Mouse (Mus musculus) kidney, adult 2 months (tissue): ENCODE measurements around the gene Glul. TPM values are rescaled to one million over a fixed set of nuclear protein-coding genes. Genes with fewer than 3 reads are reported as not detected.

Experiments used
- DNase-seq: peaks from one replicate; pipeline ENCODE4 v3.0.0; 2021
- H3K27ac ChIP-seq: fragments of 200-500 bp; 2 replicates; pipeline ENCODE4 v1.5.1; 2012; ENCODE audit warnings: low read depth, low read length, control low read depth, inconsistent platforms; ENCODE audit not compliant: insufficient read depth
- H3K27me3 ChIP-seq: fragments of 200-500 bp; replicated peaks from 2 replicates; pipeline ENCODE4 v1.6.1; 2012; ENCODE audit warnings: mild to moderate bottlenecking, moderate library complexity, low read length, inconsistent platforms; ENCODE audit not compliant: control insufficient read depth, insufficient read depth
- H3K36me3 ChIP-seq: fragments of 200-500 bp; 2 replicates; pipeline ENCODE4 v1.6.1; 2012; ENCODE audit warnings: mild to moderate bottlenecking, moderate library complexity, low read length, inconsistent platforms; ENCODE audit not compliant: control insufficient read depth, insufficient read depth
- H3K4me1 ChIP-seq: fragments of 200-500 bp; 2 replicates; pipeline ENCODE4 v1.6.1; 2011; ENCODE audit warnings: low read length; ENCODE audit not compliant: control insufficient read depth, insufficient read depth
- H3K4me3 ChIP-seq: fragments of 200-500 bp; 2 replicates; pipeline ENCODE4 v1.5.1; 2011; ENCODE audit warnings: mild to moderate bottlenecking, low read depth, low read length, control low read depth; ENCODE audit not compliant: insufficient read depth
- CTCF ChIP-seq: fragments of 200-500 bp; conservative IDR thresholded peaks from 2 replicates; pipeline ENCODE4 v1.5.1; 2011; ENCODE audit warnings: low read depth, mild to moderate bottlenecking, control low read depth, low read length, moderate library complexity, mixed read lengths; ENCODE audit not compliant: insufficient read depth, insufficient read length
- POLR2A ChIP-seq: fragments of 200-500 bp; IDR thresholded peaks from one replicate; pipeline ENCODE4 v1.6.1; 2011; ENCODE audit warnings: low read depth, low read length, control low read depth
- WGBS: fragments of 180-500 bp; shearing (Covaris S2); methylation state at CpG from one replicate; pipeline ENCODE4 v1.1.7; 2018; 5-methylcytosine and 5-hydroxymethylcytosine counted together
- polyA plus RNA-seq: library from polyadenylated mRNA; depleted of rRNA; stranded (reverse); fragments of >200 nt; gene quantifications from 2 replicates; pipeline ENCODE4 v1.2.3, GENCODE M21; 2012

Gene Glul
- polyA plus RNA-seq, 1 experiment: 1,046 TPM

GRCm38 (mm10) chr1:153924395-153925385, 24.9 kb downstream of the Glul start:
- no peaks in the 10 kb centered on the region for H3K27me3 ChIP-seq
- H3K4me3 ChIP-seq: no peak overlapping the region
- no peaks in the 10 kb centered on the region for H3K36me3 ChIP-seq
- H3K27ac ChIP-seq: no peak overlapping the region
- WGBS: 75% methylated on average over 6 of the region's 6 CpGs
- no peaks in the 10 kb centered on the region for H3K4me1 ChIP-seq
- DNase-seq: no peak
- TF ChIP-seq CTCF (no peak), POLR2A (no peak)

DNA sequence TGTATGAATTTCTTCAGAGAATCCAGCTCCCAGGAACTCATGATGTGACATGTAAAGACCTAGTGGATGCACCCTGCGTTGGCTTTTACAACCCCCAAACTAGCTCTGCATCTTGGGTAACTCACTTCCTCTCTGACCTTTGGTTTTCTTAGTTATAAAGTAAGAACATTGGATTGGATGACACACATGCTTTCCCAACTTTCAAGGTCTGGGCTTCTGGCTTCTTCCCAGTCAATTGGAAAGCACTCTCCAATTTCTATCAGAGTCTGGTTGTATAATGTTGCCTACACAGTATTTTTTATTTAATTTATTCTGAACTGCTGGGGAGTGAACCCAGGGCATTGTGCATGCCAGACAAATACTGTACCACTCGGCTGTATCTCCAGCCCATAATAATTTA, 30.7 kb downstream of the Glul start:
- no peak overlapping the region for H3K4me3 ChIP-seq
- H3K4me1 ChIP-seq: no peaks in the 10 kb centered on the region
- DNase-seq: no peak
- no peaks in the 10 kb centered on the region for H3K27me3 ChIP-seq
- 57% methylated on average over 2 of the region's 2 CpGs for WGBS
- H3K36me3 ChIP-seq: no peaks in the 10 kb centered on the region
- TF ChIP-seq CTCF: no peak
- TF ChIP-seq POLR2A: no peak
- H3K27ac ChIP-seq: no peak overlapping the region

DNA sequence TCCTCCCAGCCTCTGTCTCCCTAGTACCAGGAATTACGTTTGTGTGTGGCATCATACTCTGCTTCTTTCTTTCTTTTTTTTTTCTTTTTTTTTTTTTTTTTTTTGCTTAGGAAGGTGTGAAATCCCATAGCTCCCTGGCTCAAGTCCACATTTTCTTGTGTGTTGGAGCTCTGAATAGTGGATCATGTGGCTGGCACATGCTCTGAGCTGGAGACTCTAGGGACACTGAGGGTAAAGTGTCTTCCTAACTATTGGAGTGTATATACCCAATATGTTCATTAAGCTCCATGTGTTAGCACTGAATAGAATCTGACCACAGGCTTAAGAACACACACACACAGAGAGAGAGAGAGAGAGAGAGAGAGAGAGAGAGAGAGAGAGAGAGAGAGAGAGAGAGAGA, 34.0 kb downstream of the Glul start:
- H3K4me1 ChIP-seq: no peaks in the 10 kb centered on the region
- DNase-seq: no peak
- 62% methylated on average over 1 of the region's 1 CpGs for WGBS
- H3K27ac ChIP-seq: no peak overlapping the region
- H3K36me3 ChIP-seq: no peaks in the 10 kb centered on the region
- TF ChIP-seq POLR2A (no peak), CTCF (no peak)
- no peak overlapping the region for H3K4me3 ChIP-seq
- no peaks in the 10 kb centered on the region for H3K27me3 ChIP-seq

- Histone ChIP-seq H3K27ac (no peak overlapping the region), H3K4me3 (no peak overlapping the region), H3K4me1 (no peaks in the 10 kb centered on the region), H3K36me3 (no peaks in the 10 kb centered on the region), H3K27me3 (no peaks in the 10 kb centered on the region)
- WGBS: 81% methylated on average over 12 of the region's 12 CpGs
- DNase-seq: no peak
- TF ChIP-seq POLR2A (no peak), CTCF (no peak)
Observed at GRCm38 (mm10) chr1:153935844-153936380, 36.2 kb downstream of the Glul start.

GRCm38 (mm10) chr1:153937025-153937424, 37.3 kb downstream of the Glul start:
- TF ChIP-seq POLR2A (no peak), CTCF (no peak)
- Histone ChIP-seq H3K36me3 (no peaks in the 10 kb centered on the region), H3K27ac (no peak overlapping the region), H3K27me3 (no peaks in the 10 kb centered on the region), H3K4me3 (no peak overlapping the region), H3K4me1 (no peaks in the 10 kb centered on the region)
- DNase-seq: no peak
- 95% methylated on average over 2 of the region's 2 CpGs for WGBS

DNA sequence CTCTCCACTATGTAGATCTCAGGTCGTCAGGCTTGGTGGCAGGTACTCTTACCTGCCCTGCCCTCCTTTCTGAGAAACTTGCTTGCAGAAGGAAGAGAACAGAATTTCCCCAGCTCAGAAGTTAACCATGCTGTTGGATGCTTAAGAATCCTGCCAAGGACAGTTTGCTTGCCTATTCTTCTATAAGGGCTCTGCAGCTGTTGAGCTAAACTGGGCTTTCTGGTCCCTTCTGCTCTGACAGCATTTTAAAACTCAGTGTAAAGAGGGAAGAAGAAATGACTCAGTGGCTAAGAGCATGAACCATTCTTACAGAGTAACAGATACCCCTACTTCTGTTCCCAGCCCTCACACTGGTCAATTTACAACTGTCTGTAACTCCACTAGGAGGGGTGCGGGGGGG, 41.2 kb downstream of the Glul start:
- no peak for TF ChIP-seq CTCF
- TF ChIP-seq POLR2A: no peak
- H3K4me3 ChIP-seq: no peak overlapping the region
- no peaks in the 10 kb centered on the region for H3K4me1 ChIP-seq
- no peak overlapping the region for H3K27ac ChIP-seq
- WGBS: 83% methylated on average over 2 of the region's 2 CpGs
- no peak for DNase-seq
- H3K36me3 ChIP-seq: no peaks in the 10 kb centered on the region
- H3K27me3 ChIP-seq: no peaks in the 10 kb centered on the region

DNA sequence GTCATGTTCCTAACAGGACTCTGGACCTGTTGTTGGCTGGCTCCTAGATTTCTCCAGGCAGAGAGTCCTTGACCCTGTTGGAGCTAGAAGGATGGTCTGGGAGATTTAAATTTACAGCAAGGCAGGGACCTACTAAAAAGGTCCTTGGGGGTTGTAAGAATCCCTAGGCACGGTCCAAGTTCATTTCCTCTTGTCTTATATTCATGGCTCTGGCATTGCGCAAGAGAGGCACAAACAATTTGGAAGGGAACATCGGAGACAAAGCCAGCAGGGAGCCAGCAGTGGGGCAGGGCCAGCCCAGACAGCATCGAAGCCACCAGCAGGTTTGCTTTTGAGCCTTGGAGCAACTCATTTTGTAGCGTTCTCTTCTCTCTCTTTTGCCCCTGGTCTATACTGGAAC, 45.4 kb downstream of the Glul start:
- WGBS: 72% methylated on average over 5 of the region's 5 CpGs
- Histone ChIP-seq H3K4me1 (no peaks in the 10 kb centered on the region), H3K27ac (no peak overlapping the region), H3K27me3 (no peaks in the 10 kb centered on the region), H3K4me3 (no peak overlapping the region), H3K36me3 (no peaks in the 10 kb centered on the region)
- no peak for DNase-seq
- no peak for TF ChIP-seq CTCF
- TF ChIP-seq POLR2A: no peak
